Mouse (Mus musculus) ES-Bruce4 (cell line): ENCODE data around the gene B3galnt2.
"Not testable (repeated sequence)": the region's sequence is repeated elsewhere in the genome, so short reads cannot be mapped to it uniquely, and the experiment has no call there.

Source experiments
- CTCF ChIP-seq: IDR thresholded peaks from one replicate; pipeline ENCODE4 v1.8.1; 2011; ENCODE audit warnings: low read depth, low read length
- EP300 ChIP-seq: IDR thresholded peaks from 2 replicates; pipeline ENCODE4 v1.6.1; 2011; ENCODE audit warnings: low read depth, low read length; ENCODE audit not compliant: insufficient read depth
- POLR2A ChIP-seq: IDR thresholded peaks from one replicate; pipeline ENCODE4 v1.8.1; 2011; ENCODE audit warnings: low read length; ENCODE audit not compliant: insufficient read depth

- TF ChIP-seq CTCF, POLR2A, EP300: not testable (repeated sequence)
Measured at GRCm38 (mm10) chr13:14021417-14021816, 67.1 kb downstream of the B3galnt2 start.
